Mouse (Mus musculus) olfactory bulb, adult 2 months (tissue): ENCODE data around the gene Sstr5. TPM values are rescaled to one million over a fixed set of nuclear protein-coding genes. Genes with fewer than 3 reads are reported as not detected.

ENCODE experiments used
- H3K27ac ChIP-seq: fragments of 200-500 bp; 2 replicates; pipeline ENCODE4 v1.5.1; 2012; ENCODE audit warnings: low read depth, low read length; ENCODE audit not compliant: insufficient read depth
- H3K4me1 ChIP-seq: fragments of 200-500 bp; 2 replicates; pipeline ENCODE4 v1.6.1; 2012; ENCODE audit warnings: low read length; ENCODE audit not compliant: control insufficient read depth, insufficient read depth
- H3K4me3 ChIP-seq: fragments of 200-500 bp; 2 replicates; pipeline ENCODE4 v1.5.1; 2012; ENCODE audit warnings: mild to moderate bottlenecking, low read depth, low read length, moderate library complexity; ENCODE audit not compliant: insufficient read depth
- CTCF ChIP-seq: fragments of 200-500 bp; IDR thresholded peaks from 2 replicates; pipeline ENCODE4 v1.5.1; 2012; ENCODE audit warnings: low read depth, mild to moderate bottlenecking, low read length, moderate library complexity; ENCODE audit not compliant: insufficient read depth
- POLR2A ChIP-seq: fragments of 200-500 bp; IDR thresholded peaks from 2 replicates; pipeline ENCODE4 v1.6.1; 2012; ENCODE audit warnings: mild to moderate bottlenecking, low read depth, low read length, moderate library complexity; ENCODE audit not compliant: insufficient read depth
- WGBS: fragments of 180-500 bp; shearing (Covaris S2); methylation state at CpG from one replicate; pipeline ENCODE4 v1.1.7; 2018; 5-methylcytosine and 5-hydroxymethylcytosine counted together
- polyA plus RNA-seq: library from polyadenylated mRNA; stranded (reverse); fragments of >200 nt; gene quantifications from 2 replicates; pipeline ENCODE4 v1.2.4, GENCODE M21; 2012; ENCODE audit warnings: low replicate concordance; ENCODE audit not compliant: missing spikeins, insufficient read depth, insufficient read length

Gene Sstr5
- polyA plus RNA-seq, 1 experiment = not detected

DNA sequence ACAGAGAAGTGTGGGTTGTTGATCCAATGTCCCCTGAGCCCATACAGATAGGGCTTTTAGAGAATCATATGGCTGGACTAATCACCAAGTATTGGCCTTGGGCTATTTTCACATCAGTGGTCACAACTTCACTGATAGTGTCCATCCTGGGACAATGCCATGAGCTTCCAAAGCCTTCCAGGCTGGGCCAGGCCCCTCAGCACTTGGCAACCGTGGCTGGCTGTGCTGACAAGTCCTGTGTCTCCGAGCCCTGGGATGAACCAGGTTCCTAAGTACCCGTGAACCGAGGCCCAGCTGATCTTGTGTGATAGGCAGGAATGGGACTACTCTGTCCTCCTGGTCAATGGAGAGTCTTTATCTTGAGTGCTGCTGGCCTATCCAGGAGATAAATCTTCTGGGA, 33.0 kb downstream of the Sstr5 start:
- no peak overlapping the region for H3K4me3 ChIP-seq
- no peak overlapping the region for H3K27ac ChIP-seq
- WGBS = over 99% methylated on average over 4 of the region's 4 CpGs
- no peak for TF ChIP-seq POLR2A
- no peak for TF ChIP-seq CTCF
- peaks cover 16% of the 10 kb centered on the region for H3K4me1 ChIP-seq

DNA sequence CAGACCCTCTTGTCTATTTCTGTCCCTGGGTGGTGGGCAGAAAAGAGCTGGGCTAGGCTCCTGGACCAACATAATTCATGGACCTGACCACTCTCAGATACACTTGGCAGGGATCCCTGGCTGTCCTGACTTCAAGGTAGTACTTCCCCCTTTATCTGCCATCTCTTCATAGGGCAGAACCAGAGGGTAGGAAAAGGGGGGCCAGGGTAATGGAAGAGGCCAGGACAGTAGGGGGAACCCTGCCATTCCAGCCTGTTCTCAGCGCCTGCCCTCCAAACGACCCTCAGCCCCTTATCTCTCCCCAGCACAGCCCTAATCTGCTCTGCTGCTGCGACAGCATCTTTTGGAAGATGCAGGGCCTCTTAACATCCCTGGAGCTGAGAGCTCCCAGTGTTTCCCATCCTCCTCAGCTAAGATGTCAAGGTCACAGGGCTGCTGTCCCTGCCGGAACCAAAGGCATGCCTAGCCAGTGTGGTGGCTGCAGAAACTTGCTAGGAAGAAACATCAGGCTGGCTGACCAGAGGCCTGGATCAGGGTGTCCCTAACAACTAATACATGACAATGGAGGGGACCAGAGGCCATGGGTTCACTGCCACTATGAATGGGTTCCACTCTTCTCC, 33.7 kb downstream of the Sstr5 start:
- 85% methylated on average over 4 of the region's 4 CpGs for WGBS
- Histone ChIP-seq H3K4me1 (peaks cover 16% of the 10 kb centered on the region), H3K27ac (no peak overlapping the region), H3K4me3 (no peak overlapping the region)
- TF ChIP-seq POLR2A (no peak), CTCF (no peak)

DNA sequence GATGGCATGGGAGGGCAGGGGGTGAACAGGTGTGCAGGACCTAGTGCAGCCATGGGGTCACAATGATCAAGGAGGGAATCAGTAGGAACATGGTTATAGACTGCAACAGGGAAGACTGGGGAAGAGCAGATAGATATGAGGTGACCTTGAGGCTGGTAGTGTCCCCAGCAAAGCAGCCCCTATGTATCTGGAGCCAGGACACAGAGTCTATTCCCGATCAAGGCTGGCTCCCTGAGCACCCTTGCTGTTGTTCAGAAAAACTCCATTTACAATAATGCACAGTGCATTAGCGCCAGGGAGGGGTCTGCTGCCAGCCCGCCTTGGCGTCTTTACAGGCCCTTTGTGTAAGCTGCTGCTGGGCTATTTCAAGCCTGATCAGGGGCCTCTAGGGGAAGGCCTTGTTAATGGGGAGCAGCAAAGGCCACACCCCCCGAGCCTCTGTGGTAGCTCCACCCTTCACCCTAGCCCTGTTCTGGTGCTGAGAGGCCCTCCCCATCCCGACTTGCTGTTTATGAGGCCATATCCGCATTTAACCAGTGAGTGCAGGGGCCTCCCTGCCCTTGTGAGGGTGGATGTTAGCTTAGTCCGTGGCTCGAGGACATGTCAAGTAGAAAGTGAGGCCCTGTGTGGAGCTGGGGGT, 34.7 kb downstream of the Sstr5 start:
- Histone ChIP-seq H3K4me3 (no peak overlapping the region), H3K4me1 (peaks cover 14% of the 10 kb centered on the region), H3K27ac (no peak overlapping the region)
- no peak for TF ChIP-seq CTCF
- no peak for TF ChIP-seq POLR2A
- 50% methylated on average over 9 of the region's 9 CpGs for WGBS

DNA sequence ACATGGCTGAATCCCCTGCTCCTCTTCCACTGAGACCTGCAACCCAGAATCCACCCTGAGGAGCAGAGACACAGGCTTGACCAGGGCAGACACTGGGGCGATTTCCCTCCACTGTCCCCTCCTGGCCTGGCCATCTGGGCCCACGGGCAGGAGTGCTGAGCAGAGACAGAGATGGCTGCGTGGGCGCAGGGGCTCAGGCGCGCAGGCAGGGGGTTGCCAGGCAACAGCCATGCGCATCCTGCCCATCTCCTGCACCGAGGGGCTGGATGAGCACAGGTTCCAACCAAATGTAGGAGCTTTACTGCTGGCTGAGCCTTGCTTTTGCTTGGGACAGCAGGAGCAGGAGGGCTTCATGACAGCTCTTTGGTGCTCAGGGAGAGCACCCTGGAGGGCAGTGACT, 40.5 kb downstream of the Sstr5 start:
- Histone ChIP-seq H3K27ac (peak overlapping the region; percentile 10), H3K4me1 (peaks cover 31% of the 10 kb centered on the region), H3K4me3 (no peak overlapping the region)
- WGBS = 30% methylated on average over 8 of the region's 8 CpGs
- TF ChIP-seq POLR2A (no peak), CTCF (no peak)

DNA sequence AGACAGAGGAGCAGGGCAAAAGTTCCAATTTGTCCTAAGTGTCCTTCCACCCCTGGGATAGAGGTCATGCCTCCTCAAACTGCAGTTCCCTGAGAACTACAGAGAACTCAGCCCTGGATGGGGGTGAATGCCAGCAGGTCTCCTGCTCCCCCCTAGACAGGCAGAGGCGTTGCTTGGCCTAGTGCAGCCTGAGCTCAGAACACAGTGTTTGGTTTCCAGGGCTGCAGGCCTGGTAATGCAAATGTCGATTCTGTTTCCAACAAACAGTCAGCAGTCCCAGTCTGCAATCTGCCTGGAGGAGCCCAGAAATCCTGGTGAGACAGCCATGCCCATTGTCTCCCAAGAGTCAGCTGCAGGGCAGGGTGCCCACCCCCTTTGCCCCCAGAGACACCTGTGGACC, 42.8 kb downstream of the Sstr5 start, which contains the start of gene Tekt4:
Gene Tekt4 (plus strand): TSS at position 344 of the 400 bp plus-strand sequence.
- TF ChIP-seq CTCF (no peak), POLR2A (no peak)
- no peak within 1 kb of the TSS for H3K27ac ChIP-seq
- no peak within 1 kb of the TSS for H3K4me3 ChIP-seq
- 29% methylated on average over 2 of the region's 2 CpGs for WGBS
- H3K4me1 ChIP-seq = peaks cover 35% of the 10 kb centered on the region

DNA sequence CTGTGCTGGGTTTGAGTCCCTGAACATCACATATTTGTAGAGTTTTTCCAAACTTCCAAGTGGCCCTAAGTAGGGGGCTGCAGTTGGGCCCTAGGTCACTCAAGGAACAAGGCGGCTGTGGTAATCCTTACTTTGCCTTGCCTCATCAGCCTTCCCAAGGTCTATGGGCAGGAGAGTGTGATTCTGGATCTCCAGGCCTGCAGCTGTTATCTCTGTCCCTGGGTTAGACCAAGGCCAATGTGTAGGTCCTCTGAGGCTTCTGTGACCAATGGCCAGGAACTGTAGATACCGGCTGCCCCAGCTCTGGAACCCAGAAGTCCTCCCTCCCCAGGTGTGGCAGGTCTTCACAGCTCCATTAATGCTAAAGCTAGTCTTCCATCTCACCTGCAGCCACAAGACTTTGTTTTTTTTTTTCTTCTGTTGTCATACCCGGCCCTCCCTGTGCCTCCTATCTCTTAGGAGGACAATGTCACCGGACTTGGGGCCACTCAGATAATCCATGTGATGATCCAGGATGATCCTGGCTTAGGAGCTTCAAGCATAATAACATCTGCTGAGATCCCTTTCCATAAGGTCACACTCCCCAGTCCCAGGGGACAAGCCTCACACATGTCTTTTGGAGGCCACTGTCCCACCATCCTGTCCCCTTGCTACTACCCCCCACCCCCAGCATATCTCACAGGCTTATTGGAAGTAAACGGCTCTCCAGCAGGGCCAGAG, 44.7 kb downstream of the Sstr5 start:
- WGBS = 88% methylated on average over 5 of the region's 5 CpGs
- Histone ChIP-seq H3K4me3 (no peak overlapping the region), H3K27ac (no peak overlapping the region), H3K4me1 (peaks cover 44% of the 10 kb centered on the region)
- TF ChIP-seq POLR2A (no peak), CTCF (no peak)

DNA sequence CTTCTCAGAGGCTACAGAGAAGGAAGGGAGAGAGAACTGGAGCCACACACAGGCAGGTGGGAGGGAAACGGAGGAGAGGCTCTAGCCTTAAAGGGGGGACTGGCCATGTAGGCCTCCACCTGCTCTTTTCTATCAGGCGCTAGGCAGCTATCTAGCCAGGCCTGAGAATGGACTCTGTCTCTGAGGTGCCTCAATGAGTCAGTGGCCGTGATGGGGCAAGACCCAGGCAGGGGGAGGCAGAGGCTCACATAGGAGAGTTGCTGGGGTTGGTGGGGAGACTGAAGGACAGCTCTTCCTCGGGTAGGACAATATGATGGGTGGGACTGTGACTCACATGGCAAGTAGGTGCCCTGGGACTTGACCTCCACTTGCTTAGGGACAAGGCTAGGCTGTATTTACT, 46.8 kb downstream of the Sstr5 start:
- Histone ChIP-seq H3K27ac (no peak overlapping the region), H3K4me3 (no peak overlapping the region), H3K4me1 (peaks cover 33% of the 10 kb centered on the region)
- TF ChIP-seq CTCF (no peak), POLR2A (no peak)
- 89% methylated on average over 4 of the region's 4 CpGs for WGBS

DNA sequence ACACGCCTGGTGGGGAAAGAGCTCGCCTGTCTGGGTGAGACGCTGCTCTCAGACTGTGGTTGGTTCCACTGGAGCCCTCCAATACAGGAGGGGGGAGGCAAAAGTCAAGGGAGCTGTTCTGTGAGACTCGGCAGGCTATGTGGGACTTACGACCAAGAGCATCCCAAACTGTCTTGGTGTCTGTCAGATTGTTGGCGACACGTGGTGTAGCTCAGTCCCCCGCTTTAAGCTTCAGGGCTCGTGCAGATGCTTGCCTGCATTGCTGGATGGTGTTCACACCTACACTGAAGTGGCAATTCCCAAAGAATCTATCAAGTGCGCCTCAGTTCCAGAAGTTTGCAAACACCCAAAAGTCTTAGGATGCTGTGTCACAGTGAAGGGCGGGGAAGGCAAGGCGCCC, 49.2 kb downstream of the Sstr5 start:
- TF ChIP-seq CTCF (no peak), POLR2A (no peak)
- H3K4me3 ChIP-seq = no peak overlapping the region
- 60% methylated on average over 12 of the region's 12 CpGs for WGBS

DNA sequence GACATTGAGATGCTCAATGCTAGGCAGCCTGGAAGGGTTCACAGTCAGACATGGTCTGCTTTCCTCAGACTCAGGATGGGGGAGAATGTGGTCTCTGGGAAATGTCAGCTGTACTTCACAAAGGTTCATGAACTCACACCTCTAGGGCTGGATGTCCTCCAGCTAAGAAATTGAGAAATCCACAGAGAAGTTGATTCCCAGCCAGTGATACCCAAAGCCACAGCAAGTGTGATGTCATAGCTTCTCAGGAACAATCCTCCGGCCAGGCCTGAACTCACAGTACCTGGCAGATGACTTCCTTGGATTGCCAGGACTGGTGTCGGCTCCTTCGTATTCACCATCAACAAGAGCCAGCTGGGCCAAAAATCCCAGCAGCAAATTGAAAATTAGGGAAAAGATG, 51.2 kb downstream of the Sstr5 start:
- 89% methylated on average over 3 of the region's 3 CpGs for WGBS
- H3K27ac ChIP-seq = no peak overlapping the region
- TF ChIP-seq CTCF (no peak), POLR2A (no peak)

More for the DNA sequence above, 49.2 kb downstream of the Sstr5 start:
- peaks cover 21% of the 10 kb centered on the region for H3K4me1 ChIP-seq
- H3K27ac ChIP-seq = no peak overlapping the region

DNA sequence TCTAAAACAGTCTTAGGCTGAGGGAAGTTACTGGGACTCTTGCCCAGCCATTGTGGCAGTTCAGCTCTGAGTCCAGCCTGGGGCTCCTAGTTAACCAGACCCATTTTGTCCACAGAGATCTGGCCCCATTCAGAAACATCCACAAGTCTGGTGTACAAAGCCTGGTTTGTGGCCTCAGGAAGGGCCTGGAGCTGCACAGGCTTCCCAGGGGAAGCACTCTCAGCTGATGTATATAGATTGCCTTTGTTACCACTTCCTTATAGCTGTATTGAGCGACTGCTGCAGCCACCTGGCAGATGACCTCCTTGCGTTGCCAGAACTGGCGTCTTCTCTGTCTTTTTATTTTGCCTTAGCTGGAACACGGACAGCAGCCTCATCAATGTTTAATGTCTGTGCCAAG, 52.0 kb downstream of the Sstr5 start:
- Histone ChIP-seq H3K27ac (no peak overlapping the region), H3K4me3 (no peak overlapping the region), H3K4me1 (peaks cover 21% of the 10 kb centered on the region)
- no peak for TF ChIP-seq POLR2A
- WGBS = 70% methylated on average over 4 of the region's 4 CpGs

More for the DNA sequence above, 51.2 kb downstream of the Sstr5 start:
- Histone ChIP-seq H3K4me1 (peaks cover 21% of the 10 kb centered on the region), H3K4me3 (no peak overlapping the region)
